Mouse (Mus musculus) brain, embryonic 14.5 days (tissue): ENCODE measurements around the gene Pmpcb.

Experiments used
- CTCF ChIP-seq: fragments of 200-500 bp; IDR thresholded peaks from 2 replicates; pipeline ENCODE4 v1.5.1; 2012; ENCODE audit warnings: inconsistent platforms, mild to moderate bottlenecking, moderate library complexity, borderline replicate concordance; ENCODE audit not compliant: insufficient read depth, insufficient read length; ENCODE audit errors: extremely low read depth
- POLR2A ChIP-seq: fragments of 200-500 bp; IDR thresholded peaks from 2 replicates; pipeline ENCODE4 v1.6.1; 2012; ENCODE audit warnings: mild to moderate bottlenecking, inconsistent platforms, borderline replicate concordance; ENCODE audit not compliant: poor library complexity, insufficient read depth, insufficient read length, severe bottlenecking; ENCODE audit errors: extremely low read depth

DNA sequence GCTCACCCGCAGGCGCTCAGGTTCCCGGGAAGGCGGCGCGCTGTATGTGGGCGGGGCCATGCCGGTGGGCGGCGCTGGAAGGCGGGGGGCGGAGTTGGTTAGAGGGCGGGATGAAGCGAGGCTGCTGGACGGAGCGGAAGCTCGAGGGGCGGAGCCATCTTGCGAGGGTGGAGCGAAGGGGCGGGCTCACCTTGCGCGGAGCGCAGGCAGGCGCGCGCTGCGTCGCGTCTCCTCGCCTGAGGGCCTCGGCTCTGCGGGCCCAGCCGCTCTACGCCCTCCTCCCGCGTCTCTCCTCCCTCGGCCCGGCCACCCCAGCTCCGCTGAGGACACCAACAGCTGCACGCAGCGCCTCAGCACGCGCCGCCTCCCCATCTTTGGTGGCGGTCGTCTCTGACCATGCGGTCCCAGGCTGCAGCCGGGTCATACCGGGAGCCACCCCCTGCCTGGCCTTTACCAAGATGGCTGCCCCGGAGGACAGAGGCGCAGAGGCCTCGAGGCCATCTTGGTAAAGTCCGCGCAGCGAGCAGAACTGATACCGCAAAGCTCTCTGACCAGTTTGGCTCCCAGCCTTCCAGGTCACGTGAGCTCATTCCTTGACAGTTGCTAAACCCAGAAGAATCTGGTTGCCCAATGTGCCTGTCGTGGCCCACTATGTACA, 35.5 kb upstream of the Pmpcb start, which contains the start of gene Napepld:
- TF ChIP-seq CTCF (no peak), POLR2A (peak; percentile 100)
